Mouse (Mus musculus) embryonic facial prominence, embryonic 15.5 days (tissue): ENCODE results near the gene Sat2. TPM values are rescaled to one million over a fixed set of nuclear protein-coding genes. Genes with fewer than 3 reads are reported as not detected.
A peak's percentile ranks its signal among the peaks of the same experiment; 100 is the strongest.

ENCODE experiments used
- ATAC-seq: fragments of 200-750 bp; cut with Nextera tagmentation; 2 replicates; pipeline ENCODE4 v1.8.0; 2017; ENCODE audit warnings: low read depth, moderate TSS enrichment; ENCODE audit not compliant: insufficient number of reproducible peaks, low FRiP score, low TSS enrichment
- H3K27ac ChIP-seq: fragments of 300-500 bp; sonication (generic); replicated peaks from 2 replicates; pipeline ENCODE4 v1.5.1; 2015; ENCODE audit warnings: mild to moderate bottlenecking, inconsistent platforms
- H3K27me3 ChIP-seq: fragments of 300-500 bp; sonication (generic); 2 replicates; pipeline ENCODE4 v1.6.1; 2015; ENCODE audit warnings: inconsistent platforms
- H3K36me3 ChIP-seq: fragments of 300-500 bp; sonication (generic); 2 replicates; pipeline ENCODE4 v1.6.1; 2015; ENCODE audit warnings: mild to moderate bottlenecking, inconsistent platforms
- H3K4me1 ChIP-seq: fragments of 300-500 bp; sonication (generic); 2 replicates; pipeline ENCODE4 v1.6.1; 2015; ENCODE audit warnings: inconsistent platforms
- H3K4me2 ChIP-seq: fragments of 300-500 bp; sonication (generic); replicated peaks from 2 replicates; pipeline ENCODE4 v1.6.1; 2015; ENCODE audit warnings: mild to moderate bottlenecking, inconsistent platforms
- H3K4me3 ChIP-seq: fragments of 300-500 bp; sonication (generic); replicated peaks from 2 replicates; pipeline ENCODE4 v1.5.1; 2015; ENCODE audit warnings: mild to moderate bottlenecking, inconsistent platforms
- H3K9ac ChIP-seq: fragments of 300-500 bp; sonication (generic); 2 replicates; pipeline ENCODE4 v1.6.1; 2015; ENCODE audit warnings: inconsistent platforms
- H3K9me3 ChIP-seq: fragments of 300-500 bp; sonication (generic); replicated peaks from 2 replicates; pipeline ENCODE4 v1.6.1; 2016; ENCODE audit warnings: inconsistent platforms
- WGBS: fragments of 180-500 bp; shearing (Covaris S2); methylation state at CpG from one replicate; pipeline ENCODE4 v1.1.7; 2015; 5-methylcytosine and 5-hydroxymethylcytosine counted together
- polyA plus RNA-seq: library from polyadenylated mRNA; unstranded; fragments of >200 nt; fragmentation: Nextera tagmentation; extraction: Ambion mirVana; gene quantifications from 2 replicates; pipeline ENCODE4 v1.2.1, GENCODE M21; 2015

Sat2 gene
- polyA plus RNA-seq = 19.8 and 22.5 TPM in 2 replicates

DNA sequence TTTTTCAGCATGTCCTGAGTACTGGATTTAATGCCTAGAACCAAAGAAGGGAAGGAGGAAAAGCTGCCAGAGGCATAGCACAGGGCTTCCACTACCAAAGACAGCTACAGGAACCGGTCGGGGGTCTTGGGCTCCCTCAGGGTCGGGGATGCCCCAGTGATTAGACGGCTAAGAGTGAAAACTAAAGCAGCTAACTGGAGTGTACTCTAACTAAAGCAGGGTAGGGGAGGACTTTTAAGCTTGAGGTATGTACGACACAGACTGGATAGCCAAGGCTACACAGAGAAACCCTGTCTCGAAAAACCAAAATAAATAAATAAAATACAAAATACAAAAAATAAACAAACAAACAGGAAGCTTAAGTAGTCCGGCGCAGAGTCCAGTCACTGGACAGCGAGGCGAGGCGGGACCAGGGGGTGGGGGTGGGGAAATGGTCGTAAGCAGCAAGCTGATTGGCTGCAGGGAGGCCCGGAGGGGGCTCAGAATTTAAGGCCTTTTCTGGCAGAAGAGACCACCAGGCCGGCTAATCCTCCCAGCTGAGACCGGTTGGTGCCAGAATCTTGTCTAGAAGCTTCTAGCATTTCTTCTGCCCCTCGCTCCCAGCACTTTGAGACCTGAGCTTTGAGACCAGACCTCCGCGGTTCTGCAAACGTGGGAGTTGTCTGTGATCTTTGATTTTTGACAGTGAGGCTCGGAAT, at the start of gene Sat2:
Gene Sat2, plus strand, starts transcription at position 454 of the 698 bp plus-strand sequence.
- Histone ChIP-seq H3K4me1 (peaks cover 8% of the 10 kb centered on the region), H3K4me2 (peak within 1 kb of the TSS; percentile 79), H3K9ac (peak within 1 kb of the TSS; percentile 63), H3K9me3 (no peaks in the 10 kb centered on the region), H3K27ac (peak within 1 kb of the TSS; percentile 83), H3K27me3 (no peaks in the 10 kb centered on the region; the same call in 1 of the 2 replicates), H3K36me3 (no peaks in the 10 kb centered on the region), H3K4me3 (peak within 1 kb of the TSS; percentile 60)
- WGBS = 1% methylated on average over 20 of the region's 20 CpGs
- peak; percentile 83; the same call in 1 of the 2 replicates for ATAC-seq

DNA sequence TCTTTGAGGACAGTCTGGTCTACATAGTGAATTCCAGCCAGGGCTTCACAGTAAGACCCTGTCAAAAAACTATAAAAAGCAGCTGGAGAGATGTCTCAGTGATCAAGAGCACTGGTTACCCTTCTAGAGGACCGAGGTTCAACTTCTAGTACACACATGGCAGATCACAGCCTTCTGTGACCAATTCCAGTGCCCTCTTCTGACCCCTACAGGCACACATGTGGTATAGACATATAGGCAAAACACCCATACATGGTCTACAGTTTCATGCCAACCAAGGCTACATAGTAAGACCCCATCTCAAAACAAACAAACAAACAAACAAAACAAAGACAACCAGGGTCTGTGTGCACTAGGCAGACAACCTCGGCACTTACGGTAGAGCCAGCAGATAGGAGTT, 46.6 kb upstream of the Sat2 start:
- H3K4me1 ChIP-seq = peaks cover 26% of the 10 kb centered on the region
- ATAC-seq = no peak
- no peak overlapping the region for H3K27ac ChIP-seq
- H3K27me3 ChIP-seq = no peaks in the 10 kb centered on the region
- H3K9me3 ChIP-seq = no peaks in the 10 kb centered on the region
- H3K9ac ChIP-seq = no peak overlapping the region
- no peak overlapping the region for H3K4me2 ChIP-seq
- 50% methylated on average over 3 of the region's 3 CpGs for WGBS
- peaks cover 48% of the 10 kb centered on the region for H3K36me3 ChIP-seq
- no peak overlapping the region for H3K4me3 ChIP-seq

DNA sequence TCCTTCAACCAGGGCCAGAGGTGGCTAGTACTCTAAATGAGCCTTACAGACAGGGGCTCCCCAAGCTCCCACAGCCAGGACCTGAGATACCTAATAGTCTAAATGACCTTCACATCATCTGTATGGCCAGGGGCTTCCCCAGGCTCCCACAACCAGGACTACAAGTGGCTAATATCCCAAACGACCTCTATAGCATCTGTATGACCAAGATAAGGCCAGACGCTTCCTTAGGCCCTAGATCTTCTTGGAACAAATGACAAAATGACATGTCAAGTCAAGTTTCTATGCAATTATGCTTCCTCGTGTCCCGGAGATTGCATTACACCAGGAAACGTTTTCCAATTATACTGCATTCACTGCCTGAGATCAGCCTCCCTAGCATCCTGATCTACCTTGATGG, 45.5 kb upstream of the Sat2 start:
- no peak for ATAC-seq
- H3K4me3 ChIP-seq = no peak overlapping the region
- no peak overlapping the region for H3K4me2 ChIP-seq
- H3K36me3 ChIP-seq = peaks cover 37% of the 10 kb centered on the region
- 51% methylated on average over 5 of the region's 5 CpGs for WGBS
- H3K9me3 ChIP-seq = no peaks in the 10 kb centered on the region
- no peak overlapping the region for H3K27ac ChIP-seq
- peaks cover 26% of the 10 kb centered on the region for H3K4me1 ChIP-seq
- H3K27me3 ChIP-seq = no peaks in the 10 kb centered on the region
- H3K9ac ChIP-seq = no peak overlapping the region

DNA sequence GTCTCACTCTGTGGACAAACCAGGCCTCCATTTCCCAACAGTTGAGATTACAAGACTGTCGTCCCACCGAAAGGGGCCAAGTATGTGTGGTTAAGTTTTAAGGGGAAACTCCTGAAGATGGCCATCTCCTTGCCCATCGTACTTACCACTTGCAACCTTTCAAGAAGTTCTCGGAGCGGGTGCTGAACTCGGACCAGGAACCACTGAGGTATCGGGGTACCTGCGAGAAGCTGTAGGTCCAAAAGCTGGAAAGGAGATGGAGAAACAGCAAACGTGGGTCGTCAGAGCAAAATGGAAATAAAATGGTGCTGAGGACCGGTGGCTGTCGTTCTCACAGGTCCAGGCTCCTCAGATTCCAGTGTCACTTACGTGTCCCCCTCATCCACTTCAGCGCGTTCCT, 43.5 kb upstream of the Sat2 start:
- peak overlapping the region; percentile 85 for H3K9ac ChIP-seq
- peak overlapping the region; percentile 87 for H3K4me3 ChIP-seq
- no peaks in the 10 kb centered on the region for H3K9me3 ChIP-seq
- peaks cover 35% of the 10 kb centered on the region for H3K4me1 ChIP-seq
- H3K27me3 ChIP-seq = no peaks in the 10 kb centered on the region
- 10% methylated on average over 15 of the region's 15 CpGs for WGBS
- peak overlapping the region; percentile 78 for H3K4me2 ChIP-seq
- no peak for ATAC-seq
- H3K27ac ChIP-seq = peak overlapping the region; percentile 82; the same call in 1 of the 2 replicates
- peaks cover 19% of the 10 kb centered on the region; the same call in 1 of the 2 replicates for H3K36me3 ChIP-seq

DNA sequence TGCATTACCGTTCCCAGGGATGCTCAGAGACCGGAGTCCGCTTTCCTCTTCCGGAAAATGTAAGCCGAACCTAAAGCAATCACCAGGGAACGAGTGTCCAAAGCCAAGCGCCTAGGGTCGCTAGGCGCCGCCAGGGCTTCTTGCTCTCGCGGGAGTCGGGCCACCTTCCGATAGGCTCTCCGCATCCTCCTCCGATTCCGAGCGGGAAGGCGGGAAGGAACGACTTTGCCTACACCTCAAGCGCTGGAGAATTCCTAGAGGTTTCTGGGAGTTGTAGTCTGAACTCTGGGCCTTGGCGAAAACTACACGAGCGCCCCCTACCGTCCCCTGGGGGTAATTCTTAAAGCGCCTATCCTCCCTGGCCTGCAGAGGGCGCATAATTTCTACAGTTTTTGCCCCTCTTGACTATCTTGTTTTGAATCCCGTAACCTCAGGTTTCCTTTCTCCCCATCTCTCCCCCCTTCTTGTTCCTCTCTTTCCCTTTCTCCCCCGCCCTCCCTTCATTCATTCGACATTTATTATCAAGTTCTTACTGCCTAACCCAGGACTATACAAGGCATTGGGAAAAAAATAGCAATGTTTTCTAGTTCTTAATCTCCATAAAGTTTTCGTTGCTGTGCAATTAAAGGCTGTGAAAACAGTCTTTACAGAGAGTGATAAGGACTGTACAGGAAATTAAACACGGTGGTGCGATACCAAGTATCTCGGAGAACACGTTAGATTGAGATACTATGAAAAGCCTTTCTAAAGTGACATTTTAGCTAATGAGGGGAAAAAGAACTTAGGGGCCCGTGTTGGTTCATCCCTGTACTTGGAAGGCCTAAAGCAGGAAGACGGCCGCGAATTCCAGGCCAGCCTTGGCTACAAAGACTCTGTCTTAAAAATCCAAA, 42.5 kb upstream of the Sat2 start:
- Histone ChIP-seq H3K4me1 (peaks cover 35% of the 10 kb centered on the region), H3K27me3 (no peaks in the 10 kb centered on the region), H3K4me2 (peak overlapping the region; percentile 78), H3K4me3 (peak overlapping the region; percentile 87), H3K27ac (peak overlapping the region; percentile 96), H3K9me3 (no peaks in the 10 kb centered on the region), H3K9ac (peak overlapping the region; percentile 85), H3K36me3 (peaks cover 13% of the 10 kb centered on the region; the same call in 1 of the 2 replicates)
- 1% methylated on average over 39 of the region's 39 CpGs for WGBS
- ATAC-seq = peak; percentile 90

DNA sequence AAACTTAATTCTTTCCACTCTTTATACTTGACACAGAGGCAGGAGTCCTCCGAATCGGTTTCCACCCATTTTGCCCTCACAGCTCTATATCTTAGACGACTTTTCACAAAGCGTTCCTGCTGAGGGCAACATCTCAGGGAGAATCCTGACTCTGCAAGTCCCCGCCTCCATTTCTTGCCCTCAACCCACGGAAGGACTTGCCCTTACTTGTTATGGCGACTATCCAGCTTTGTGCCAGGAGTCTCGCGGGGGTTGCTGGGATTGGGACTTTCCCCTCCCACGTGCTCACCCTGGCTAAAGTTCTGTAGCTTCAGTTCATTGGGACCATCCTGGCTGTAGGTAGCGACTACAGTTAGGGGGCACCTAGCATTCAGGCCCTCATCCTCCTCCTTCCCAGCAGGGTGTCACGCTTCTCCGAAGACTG, 41.7 kb upstream of the Sat2 start, which contains the start of the genes Wrap53 and Trp53:
Gene Wrap53, minus strand, starts transcription at position 165 of the 424 bp plus-strand sequence.
Gene Trp53, plus strand, starts transcription at position 269 of the 424 bp plus-strand sequence.
- Histone ChIP-seq H3K27me3 (no peaks in the 10 kb centered on the region), H3K4me3 (peak within 1 kb of the TSS; percentile 87), H3K9me3 (no peaks in the 10 kb centered on the region), H3K4me2 (peak within 1 kb of the TSS; percentile 78), H3K9ac (peak within 1 kb of the TSS; percentile 85), H3K4me1 (peaks cover 35% of the 10 kb centered on the region), H3K36me3 (peaks cover 7% of the 10 kb centered on the region; the same call in 1 of the 2 replicates), H3K27ac (peak within 1 kb of the TSS; percentile 96)
- under 1% methylated on average over 13 of the region's 13 CpGs for WGBS
- ATAC-seq = peak; percentile 68

DNA sequence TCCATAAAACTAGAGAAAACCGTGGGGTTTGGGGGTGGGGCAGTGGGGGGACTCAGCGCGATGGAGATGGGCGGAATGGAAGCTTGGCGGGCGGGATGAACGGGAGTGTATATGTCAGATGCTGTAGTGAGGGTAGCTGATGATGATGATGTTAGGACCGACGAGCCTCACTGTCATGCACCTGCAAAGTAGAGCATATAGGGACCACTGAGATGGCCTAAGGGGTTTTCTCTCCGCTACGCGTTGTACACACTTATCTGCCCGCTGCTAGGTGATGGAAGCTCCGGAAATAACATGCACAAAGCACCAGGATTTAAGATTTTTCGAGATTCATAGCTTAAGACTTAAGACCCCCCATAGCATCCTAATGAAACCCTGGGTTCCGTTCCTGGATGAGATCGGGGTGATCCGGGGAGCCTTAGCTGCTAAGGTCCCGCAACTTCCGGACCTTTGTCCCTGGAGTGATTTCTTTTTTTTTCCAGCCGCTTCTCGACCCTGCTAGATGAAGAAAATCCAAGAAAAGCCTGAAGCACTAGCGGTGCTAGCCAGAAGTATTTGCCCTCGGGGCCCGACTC, 41.2 kb upstream of the Sat2 start:
- H3K4me1 ChIP-seq = peaks cover 35% of the 10 kb centered on the region
- no peak for ATAC-seq
- under 1% methylated on average over 25 of the region's 25 CpGs for WGBS
- no peaks in the 10 kb centered on the region for H3K27me3 ChIP-seq
- peak overlapping the region; percentile 71 for H3K9ac ChIP-seq
- peaks cover 7% of the 10 kb centered on the region; the same call in 1 of the 2 replicates for H3K36me3 ChIP-seq
- H3K4me3 ChIP-seq = peak overlapping the region; percentile 87
- peak overlapping the region; percentile 96 for H3K27ac ChIP-seq
- H3K4me2 ChIP-seq = peak overlapping the region; percentile 78
- no peaks in the 10 kb centered on the region for H3K9me3 ChIP-seq

DNA sequence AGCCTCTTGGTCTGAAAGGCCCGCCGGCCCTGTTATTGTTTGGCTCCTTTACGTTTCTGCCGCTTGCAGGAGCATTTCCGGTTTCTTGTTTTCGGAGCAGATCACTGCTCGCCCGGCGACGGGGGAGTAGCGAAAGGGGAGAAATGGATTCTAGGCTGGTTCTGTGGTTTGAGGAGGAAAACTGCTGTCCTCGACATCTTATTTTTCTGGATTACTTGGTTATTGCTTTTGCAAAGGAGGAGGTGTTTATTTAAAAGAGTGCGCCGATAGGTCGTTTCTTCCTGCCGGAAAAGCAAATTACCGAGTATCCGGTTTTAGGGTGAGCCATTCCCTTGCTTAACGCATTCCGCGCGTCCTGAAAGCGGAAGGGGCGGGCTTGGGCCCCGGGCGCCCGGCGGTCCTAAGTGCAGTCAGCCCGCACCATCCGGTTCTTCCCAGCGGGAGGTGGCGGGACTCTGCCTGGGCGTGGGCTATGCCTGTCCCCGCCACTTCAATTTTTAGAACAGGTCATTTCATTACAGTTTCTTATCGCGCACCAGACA, 40.6 kb upstream of the Sat2 start:
- WGBS = under 1% methylated on average over 36 of the region's 36 CpGs

DNA sequence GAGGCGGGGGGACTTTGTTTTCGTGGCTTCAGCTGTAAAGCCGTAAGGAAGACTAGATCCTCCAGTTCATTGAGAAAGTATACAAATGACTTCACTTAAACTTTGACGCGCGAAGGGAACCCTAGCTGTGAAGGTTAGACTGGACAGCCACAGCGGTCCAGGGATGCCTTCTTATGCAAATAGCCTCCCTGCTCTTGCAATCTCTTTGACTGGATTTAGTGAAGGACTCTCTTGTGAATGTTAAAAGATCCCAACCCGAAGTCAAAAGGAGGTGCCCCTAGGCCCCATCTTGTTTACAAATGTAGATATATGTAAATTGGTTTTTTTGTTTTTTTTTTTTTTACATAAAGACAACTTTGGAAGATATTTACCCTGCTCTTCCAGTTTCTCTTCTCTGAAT, 40.0 kb upstream of the Sat2 start:
- WGBS = under 1% methylated on average over 8 of the region's 8 CpGs
- ATAC-seq = no peak
- Histone ChIP-seq H3K4me3 (peak overlapping the region; percentile 87), H3K4me2 (peak overlapping the region; percentile 78), H3K9ac (peak overlapping the region; percentile 71; the same call in 1 of the 2 replicates), H3K27ac (peak overlapping the region; percentile 96), H3K36me3 (peaks cover 6% of the 10 kb centered on the region; the same call in 1 of the 2 replicates), H3K4me1 (peaks cover 30% of the 10 kb centered on the region), H3K9me3 (no peaks in the 10 kb centered on the region), H3K27me3 (no peaks in the 10 kb centered on the region)

More for the DNA sequence above, 40.6 kb upstream of the Sat2 start:
- peak overlapping the region; percentile 96 for H3K27ac ChIP-seq
- H3K36me3 ChIP-seq = peaks cover 7% of the 10 kb centered on the region; the same call in 1 of the 2 replicates
- peak overlapping the region; percentile 78 for H3K4me2 ChIP-seq
- peaks cover 33% of the 10 kb centered on the region for H3K4me1 ChIP-seq
- no peaks in the 10 kb centered on the region for H3K9me3 ChIP-seq
- ATAC-seq = peak; percentile 84
- peak overlapping the region; percentile 71 for H3K9ac ChIP-seq
- peak overlapping the region; percentile 87 for H3K4me3 ChIP-seq
- no peaks in the 10 kb centered on the region for H3K27me3 ChIP-seq

DNA sequence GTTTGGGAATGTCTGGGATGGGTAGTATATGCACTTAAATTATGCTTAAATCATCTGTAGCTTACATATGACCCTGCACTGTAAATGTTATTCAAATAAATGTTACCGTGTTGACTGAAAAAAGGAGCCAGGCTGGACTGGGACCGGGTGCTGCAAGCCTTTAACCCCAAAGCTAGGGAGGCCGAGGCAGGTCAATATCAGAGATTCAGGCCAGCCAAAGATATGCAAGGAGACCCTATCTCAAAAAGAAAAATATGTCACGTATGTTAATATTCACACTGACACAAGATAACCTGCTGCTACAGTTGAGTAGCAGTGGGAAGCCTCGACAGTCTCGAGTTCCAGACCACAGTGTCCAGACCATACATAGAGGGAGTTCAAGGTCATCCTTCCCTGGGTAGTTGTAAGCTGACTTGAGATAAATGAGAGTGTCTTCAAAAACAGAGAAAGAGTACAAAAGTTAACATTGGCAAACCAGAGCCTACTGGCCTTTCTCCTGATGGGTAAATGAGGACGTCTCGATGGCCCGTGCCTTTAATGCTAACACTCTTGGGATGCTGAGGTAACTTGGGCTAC, 39.5 kb upstream of the Sat2 start:
- Histone ChIP-seq H3K27me3 (no peaks in the 10 kb centered on the region), H3K4me3 (peak overlapping the region; percentile 87), H3K4me1 (peaks cover 25% of the 10 kb centered on the region), H3K9ac (peak overlapping the region; percentile 9; the same call in 1 of the 2 replicates), H3K4me2 (peak overlapping the region; percentile 78), H3K27ac (peak overlapping the region; percentile 96; the same call in 1 of the 2 replicates), H3K36me3 (peaks cover 5% of the 10 kb centered on the region), H3K9me3 (no peaks in the 10 kb centered on the region)
- ATAC-seq = no peak
- 63% methylated on average over 9 of the region's 9 CpGs for WGBS
